Mouse (Mus musculus) brain, embryonic 14.5 days (tissue): ENCODE results near the gene Grk2.

Experiments
- CTCF ChIP-seq: fragments of 200-500 bp; IDR thresholded peaks from 2 replicates; pipeline ENCODE4 v1.5.1; 2012; ENCODE audit warnings: inconsistent platforms, mild to moderate bottlenecking, moderate library complexity, borderline replicate concordance; ENCODE audit not compliant: insufficient read depth, insufficient read length; ENCODE audit errors: extremely low read depth
- POLR2A ChIP-seq: fragments of 200-500 bp; IDR thresholded peaks from 2 replicates; pipeline ENCODE4 v1.6.1; 2012; ENCODE audit warnings: mild to moderate bottlenecking, inconsistent platforms, borderline replicate concordance; ENCODE audit not compliant: poor library complexity, insufficient read depth, insufficient read length, severe bottlenecking; ENCODE audit errors: extremely low read depth

DNA sequence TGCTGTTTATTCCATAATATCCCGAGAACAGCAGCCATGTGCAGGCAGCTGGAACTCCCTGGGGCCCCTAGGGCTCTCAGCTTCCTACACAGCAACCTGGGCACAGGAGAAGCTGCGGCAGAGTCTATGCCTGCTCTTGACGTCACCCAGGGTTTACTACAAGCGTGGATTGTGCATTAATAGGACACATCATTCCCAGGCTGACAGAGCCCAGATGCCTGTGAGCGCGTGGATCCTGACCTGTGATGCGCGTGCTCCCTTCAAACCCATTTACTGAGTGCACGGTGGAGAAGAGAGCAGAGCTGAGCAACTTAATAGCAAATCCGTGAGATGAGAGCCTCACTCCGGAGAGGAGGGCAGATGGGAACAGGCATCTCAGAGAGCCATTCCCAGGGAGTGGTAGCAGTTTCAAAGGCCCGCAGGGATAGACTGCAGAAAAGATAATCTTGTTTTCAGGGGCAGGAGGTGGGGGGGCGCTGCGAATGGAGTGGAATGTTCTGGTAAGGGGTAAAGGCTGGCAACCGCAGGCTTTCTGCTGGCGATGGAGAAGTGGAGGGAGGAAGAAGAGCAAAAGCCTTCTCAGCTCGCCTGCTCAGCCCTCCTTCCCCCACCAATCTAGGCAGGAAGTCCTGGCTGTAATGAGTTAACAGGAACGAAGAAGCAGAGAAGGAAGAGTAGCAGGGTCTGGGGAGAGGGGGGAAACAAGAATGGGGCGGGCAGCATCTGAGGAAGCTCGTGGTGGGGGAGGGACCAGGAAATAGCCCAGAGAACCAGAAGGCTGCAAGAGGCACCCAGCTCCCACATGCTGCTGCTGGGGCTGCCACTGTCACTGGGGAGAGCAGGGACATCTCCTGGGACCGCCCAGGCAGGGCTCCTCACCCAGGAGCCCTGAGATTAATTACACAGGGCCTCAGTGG lies 4.0 kb downstream of the Grk2 start:
- no peak for TF ChIP-seq POLR2A
- no peak for TF ChIP-seq CTCF
